Mouse (Mus musculus) forebrain, embryonic 11.5 days (tissue): ENCODE measurements around the gene Plekhb2. TPM values are rescaled to one million over a fixed set of nuclear protein-coding genes. Genes with fewer than 3 reads are reported as not detected.

Source experiments
- ATAC-seq: fragments of 200-750 bp; cut with Nextera tagmentation; replicated peaks from 2 replicates; pipeline ENCODE4 v1.8.0; 2017; ENCODE audit warnings: moderate TSS enrichment; ENCODE audit not compliant: low FRiP score
- DNase-seq: peaks from one replicate; pipeline ENCODE4 v3.0.0-alpha.2; 2017; ENCODE audit warnings: low spot score
- H3K27ac ChIP-seq: fragments of 300-500 bp; sonication (generic); 2 replicates; pipeline ENCODE4 v1.5.1; 2014; ENCODE audit warnings: low read depth, low read length
- H3K27me3 ChIP-seq: fragments of 300-500 bp; sonication (generic); 2 replicates; pipeline ENCODE4 v1.6.1; 2014; ENCODE audit warnings: mild to moderate bottlenecking, low read length, mixed read lengths; ENCODE audit not compliant: control insufficient read depth, insufficient read depth
- H3K36me3 ChIP-seq: fragments of 300-500 bp; sonication (generic); 2 replicates; pipeline ENCODE4 v1.6.1; 2014; ENCODE audit warnings: mild to moderate bottlenecking, low read length, moderate library complexity, mixed read lengths; ENCODE audit not compliant: control insufficient read depth, insufficient read depth
- H3K4me1 ChIP-seq: fragments of 300-500 bp; sonication (generic); replicated peaks from 2 replicates; pipeline ENCODE4 v1.6.1; 2014; ENCODE audit warnings: low read length, mixed read lengths; ENCODE audit not compliant: control insufficient read depth, insufficient read depth
- H3K4me2 ChIP-seq: fragments of 300-500 bp; sonication (generic); 2 replicates; pipeline ENCODE4 v1.6.1; 2014; ENCODE audit warnings: low read depth, mild to moderate bottlenecking, low read length, moderate library complexity, mixed read lengths; ENCODE audit not compliant: severe bottlenecking
- H3K4me3 ChIP-seq: fragments of 300-500 bp; sonication (generic); 2 replicates; pipeline ENCODE4 v1.5.1; 2014; ENCODE audit warnings: low read depth, low read length
- H3K9ac ChIP-seq: fragments of 300-500 bp; sonication (generic); 2 replicates; pipeline ENCODE4 v1.6.1; 2014; ENCODE audit warnings: low read length
- H3K9me3 ChIP-seq: fragments of 300-500 bp; sonication (generic); 2 replicates; pipeline ENCODE4 v1.6.1; 2016; ENCODE audit warnings: low read length, mixed read lengths; ENCODE audit not compliant: control insufficient read depth
- WGBS: fragments of 180-500 bp; shearing (Covaris S2); extraction: QIAGEN DNeasy Blood & Tissue Kit; methylation state at CpG from one replicate; pipeline ENCODE4 v1.1.7; 2014; 5-methylcytosine and 5-hydroxymethylcytosine counted together
- polyA plus RNA-seq: library from polyadenylated mRNA; unstranded; fragments of >200 nt; fragmentation: Nextera tagmentation; extraction: Ambion mirVana; gene quantifications from 2 replicates; pipeline ENCODE4 v1.2.1, GENCODE M21; 2014

Gene Plekhb2
- polyA plus RNA-seq, 1 experiment from 2014 or later, result 50.2 TPM

DNA sequence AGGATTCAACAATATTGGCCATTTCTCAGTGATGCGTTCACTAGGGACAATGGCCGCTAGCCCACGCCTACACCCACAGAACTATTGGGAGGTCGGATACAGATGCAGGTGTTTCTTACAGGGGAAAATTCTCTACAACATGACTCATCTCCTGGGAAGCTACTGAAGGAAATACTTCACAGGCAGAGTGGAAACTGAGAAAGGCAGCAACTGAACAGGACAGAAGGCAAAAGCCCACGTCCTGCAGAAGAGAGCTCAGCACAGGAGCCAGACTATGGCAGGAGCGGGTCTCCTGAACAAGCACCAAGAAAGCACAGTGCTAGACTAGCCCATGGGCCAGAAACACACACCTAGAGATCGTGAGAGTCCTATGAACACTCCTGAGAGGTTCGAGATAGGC, 25.6 kb upstream of the Plekhb2 start:
- no peak for DNase-seq
- Histone ChIP-seq H3K9ac (no peak overlapping the region), H3K36me3 (no peaks in the 10 kb centered on the region; the same call in 1 of the 2 replicates), H3K27me3 (no peaks in the 10 kb centered on the region), H3K27ac (no peak overlapping the region), H3K4me3 (no peak overlapping the region), H3K4me2 (no peak overlapping the region), H3K4me1 (no peaks in the 10 kb centered on the region), H3K9me3 (no peaks in the 10 kb centered on the region)
- WGBS, result 94% methylated on average over 8 of the region's 8 CpGs
- ATAC-seq, result no peak

DNA sequence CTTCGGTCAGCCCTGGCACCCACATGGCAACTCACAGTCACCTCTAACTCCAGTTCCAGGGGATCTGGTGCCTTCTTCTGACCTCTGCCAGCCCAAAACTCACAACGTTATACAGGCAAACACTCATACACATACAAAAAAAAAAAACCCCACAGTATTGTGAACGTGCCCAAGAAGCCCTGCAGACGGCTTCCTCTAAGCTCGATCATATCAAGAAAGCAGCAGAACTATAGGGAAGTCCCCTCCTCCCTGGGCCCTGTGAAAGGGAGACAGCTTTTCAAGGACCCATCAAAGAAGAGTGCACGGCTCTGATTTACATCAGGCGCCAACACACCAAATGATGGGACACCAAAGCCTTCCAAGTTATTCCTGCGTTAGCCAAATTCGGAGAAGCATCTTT, 23.9 kb upstream of the Plekhb2 start:
- DNase-seq (no peak), ATAC-seq (no peak)
- WGBS, result 92% methylated on average over 9 of the region's 9 CpGs
- Histone ChIP-seq H3K4me3 (no peak overlapping the region), H3K9ac (no peak overlapping the region), H3K36me3 (no peaks in the 10 kb centered on the region; the same call in 1 of the 2 replicates), H3K4me1 (no peaks in the 10 kb centered on the region), H3K9me3 (no peaks in the 10 kb centered on the region), H3K27me3 (no peaks in the 10 kb centered on the region), H3K27ac (no peak overlapping the region), H3K4me2 (no peak overlapping the region)

DNA sequence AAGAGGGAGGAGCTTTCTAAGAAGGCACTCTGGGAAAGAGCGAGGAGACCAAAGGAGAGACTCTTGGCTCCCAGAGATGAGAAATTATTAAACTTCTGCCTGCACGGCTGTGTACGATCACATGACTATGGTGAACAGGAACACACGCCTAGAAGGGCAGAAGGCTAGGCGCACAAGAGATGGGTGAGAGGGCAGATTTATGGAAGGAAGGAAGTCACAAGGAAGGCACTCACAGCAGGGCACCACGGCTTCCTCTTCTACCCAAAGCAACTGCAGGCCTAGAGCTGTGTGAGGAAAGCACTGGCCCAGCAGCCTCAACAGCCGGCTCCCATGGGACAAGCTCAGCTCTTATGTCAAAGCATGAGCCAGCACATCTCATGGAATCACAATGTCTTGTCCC, 21.9 kb upstream of the Plekhb2 start:
- H3K4me3 ChIP-seq, result no peak overlapping the region
- peaks cover 4% of the 10 kb centered on the region; the same call in 1 of the 2 replicates for H3K36me3 ChIP-seq
- H3K9ac ChIP-seq, result no peak overlapping the region
- no peak overlapping the region for H3K27ac ChIP-seq
- no peaks in the 10 kb centered on the region for H3K9me3 ChIP-seq
- no peak overlapping the region for H3K4me2 ChIP-seq
- DNase-seq, result no peak
- 83% methylated on average over 7 of the region's 7 CpGs for WGBS
- H3K27me3 ChIP-seq, result no peaks in the 10 kb centered on the region
- no peak for ATAC-seq
- no peaks in the 10 kb centered on the region for H3K4me1 ChIP-seq

DNA sequence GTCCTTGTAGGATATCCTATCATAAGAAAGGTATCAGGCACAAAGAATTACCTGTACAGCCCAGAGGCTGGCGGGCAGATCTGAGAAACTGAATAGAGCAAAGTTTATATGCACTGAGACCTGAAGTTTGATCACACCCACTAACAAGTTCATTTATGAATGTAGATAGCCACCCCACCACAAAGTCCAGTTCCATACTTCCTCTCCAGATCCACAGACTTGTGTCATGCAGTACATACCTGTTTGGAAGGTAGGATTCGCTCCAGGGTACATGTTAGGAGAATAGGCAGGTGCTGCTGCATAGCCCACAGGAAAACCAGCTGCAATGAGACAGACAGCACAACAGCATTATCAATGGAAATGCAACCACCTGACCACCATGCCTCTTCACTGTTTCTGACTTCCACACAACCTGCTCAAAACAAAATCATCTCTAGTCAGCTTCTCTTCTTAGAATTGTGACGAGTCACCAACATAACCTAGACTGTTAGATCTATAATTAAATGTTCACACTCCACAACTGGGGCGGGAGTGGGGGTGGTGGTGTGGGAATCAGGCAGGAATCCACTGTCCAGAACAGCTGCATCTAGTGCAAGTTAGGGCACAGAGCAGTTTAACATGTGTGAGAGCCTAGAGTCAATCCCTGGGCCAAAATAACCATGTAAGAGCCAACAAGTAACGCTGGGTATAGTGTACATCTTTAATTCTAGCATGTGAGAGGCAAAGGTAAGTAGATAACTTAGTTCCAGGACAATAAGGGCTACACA, 21.1 kb upstream of the Plekhb2 start:
- H3K4me3 ChIP-seq, result no peak overlapping the region
- ATAC-seq, result no peak
- 93% methylated on average over 5 of the region's 5 CpGs for WGBS

DNA sequence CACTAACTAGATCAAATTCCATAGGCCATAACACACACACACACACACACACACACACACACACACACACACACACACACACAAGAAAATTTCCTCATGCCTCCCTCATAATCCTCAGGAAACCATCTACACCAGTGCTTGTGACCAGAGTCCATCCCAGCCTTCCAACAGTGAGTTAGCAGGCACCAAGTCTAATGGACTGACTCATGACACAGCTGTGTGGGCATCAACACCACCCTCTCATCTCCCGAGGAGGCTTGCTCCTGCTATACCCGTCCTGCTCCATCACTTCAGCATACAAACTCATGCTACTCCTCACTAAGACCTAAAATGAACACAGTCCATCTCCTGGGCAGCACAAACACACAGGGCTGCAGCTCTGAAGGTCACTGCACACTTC, 18.8 kb upstream of the Plekhb2 start:
- H3K4me3 ChIP-seq, result no peak overlapping the region
- no peaks in the 10 kb centered on the region for H3K4me1 ChIP-seq
- ATAC-seq, result no peak
- H3K27ac ChIP-seq, result no peak overlapping the region
- no peaks in the 10 kb centered on the region for H3K27me3 ChIP-seq
- no peak overlapping the region for H3K9ac ChIP-seq
- peaks cover 8% of the 10 kb centered on the region; the same call in 1 of the 2 replicates for H3K36me3 ChIP-seq
- DNase-seq, result no peak
- H3K4me2 ChIP-seq, result no peak overlapping the region
- no peaks in the 10 kb centered on the region for H3K9me3 ChIP-seq
- WGBS, result 87% methylated on average over 2 of the region's 2 CpGs

More for the DNA sequence above, 21.1 kb upstream of the Plekhb2 start:
- Histone ChIP-seq H3K36me3 (peaks cover 4% of the 10 kb centered on the region; the same call in 1 of the 2 replicates), H3K4me2 (no peak overlapping the region), H3K4me1 (no peaks in the 10 kb centered on the region), H3K27ac (no peak overlapping the region), H3K9ac (no peak overlapping the region), H3K27me3 (no peaks in the 10 kb centered on the region), H3K9me3 (no peaks in the 10 kb centered on the region)
- no peak for DNase-seq

DNA sequence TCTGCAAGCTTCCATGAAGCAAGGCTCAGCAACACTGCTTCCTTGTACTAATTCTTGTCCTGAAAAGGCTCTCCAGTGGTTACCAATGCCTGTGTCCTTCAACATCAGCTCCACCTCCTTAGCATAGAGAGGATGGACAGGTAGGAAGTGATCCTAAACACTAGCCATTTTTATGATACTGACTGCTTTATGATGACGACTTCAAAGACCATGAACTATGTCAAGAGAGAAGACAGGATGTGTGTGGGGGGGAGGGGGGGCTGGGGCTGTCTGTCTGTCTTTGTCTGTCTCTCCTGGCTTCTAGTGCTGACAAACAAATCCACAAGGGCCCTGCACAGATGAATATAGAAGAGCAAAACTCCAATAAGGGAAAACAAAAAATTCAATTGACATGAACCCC, 18.4 kb upstream of the Plekhb2 start:
- no peak for ATAC-seq
- Histone ChIP-seq H3K9ac (no peak overlapping the region), H3K27me3 (no peaks in the 10 kb centered on the region), H3K36me3 (peaks cover 8% of the 10 kb centered on the region; the same call in 1 of the 2 replicates), H3K4me2 (no peak overlapping the region), H3K4me1 (no peaks in the 10 kb centered on the region), H3K27ac (no peak overlapping the region), H3K4me3 (no peak overlapping the region), H3K9me3 (no peaks in the 10 kb centered on the region)
- WGBS, result 83% methylated on average over 1 of the region's 1 CpGs
- DNase-seq, result no peak

DNA sequence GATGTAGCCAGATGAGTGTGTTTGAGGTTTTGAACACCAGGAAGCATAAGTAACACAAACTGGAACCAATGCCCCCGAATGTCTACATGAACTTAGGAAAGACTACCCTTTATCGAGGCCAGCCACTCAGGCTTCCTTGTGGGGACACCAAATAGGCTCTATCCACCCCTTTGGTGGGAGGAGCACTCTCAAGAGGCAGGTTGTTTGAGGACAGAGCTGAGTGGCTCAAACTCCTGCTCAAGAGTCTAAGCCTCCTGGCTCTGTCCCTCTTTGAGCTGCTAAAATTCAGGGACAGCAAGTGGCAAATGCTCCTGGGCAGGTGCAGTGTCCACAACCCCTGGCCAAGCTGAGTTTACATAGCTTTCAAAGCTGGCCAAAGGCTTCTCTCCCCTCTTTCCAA, 14.9 kb upstream of the Plekhb2 start:
- H3K27ac ChIP-seq, result no peak overlapping the region
- WGBS, result 86% methylated on average over 2 of the region's 2 CpGs
- no peak overlapping the region for H3K4me2 ChIP-seq
- H3K4me3 ChIP-seq, result no peak overlapping the region
- H3K4me1 ChIP-seq, result peaks cover 2% of the 10 kb centered on the region; the same call in 1 of the 2 replicates
- no peak for DNase-seq
- H3K9ac ChIP-seq, result no peak overlapping the region
- no peaks in the 10 kb centered on the region for H3K27me3 ChIP-seq
- H3K36me3 ChIP-seq, result peaks cover 8% of the 10 kb centered on the region; the same call in 1 of the 2 replicates
- ATAC-seq, result no peak
- H3K9me3 ChIP-seq, result no peaks in the 10 kb centered on the region

DNA sequence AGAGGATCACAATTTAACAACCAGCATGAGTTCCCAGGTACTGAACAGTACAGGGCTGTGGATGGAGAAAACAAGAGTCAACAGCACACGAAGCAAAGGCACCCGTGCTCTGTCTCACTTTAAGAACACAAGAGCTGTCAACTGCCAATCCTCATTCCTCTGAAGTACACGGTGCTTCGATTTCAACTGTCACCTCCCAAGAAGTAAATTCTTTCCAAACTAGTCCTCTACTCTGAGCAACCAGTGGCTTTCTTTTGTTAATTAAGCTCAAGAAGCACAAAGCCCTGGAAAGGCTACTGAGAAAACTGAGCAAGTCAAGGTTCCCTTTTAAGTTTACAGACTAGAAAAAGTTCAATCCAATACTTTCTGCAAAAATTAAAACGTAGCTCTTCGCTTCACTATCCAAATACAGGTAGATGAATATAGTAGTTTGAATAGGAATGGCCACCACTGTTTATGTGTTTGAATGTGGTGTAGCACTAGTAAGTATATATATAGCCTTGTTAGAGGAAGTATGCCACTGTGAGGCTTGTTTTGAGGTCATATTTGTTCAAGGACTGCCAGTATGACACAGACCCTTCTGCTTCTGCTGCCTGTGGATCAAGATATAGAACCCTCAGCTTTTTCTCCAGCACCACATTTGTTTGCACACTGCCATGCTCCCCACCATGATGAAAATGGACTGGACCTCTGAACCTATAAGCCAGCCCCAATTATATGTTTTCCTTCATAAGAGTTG, 11.7 kb upstream of the Plekhb2 start:
- 73% methylated on average over 6 of the region's 6 CpGs for WGBS
- Histone ChIP-seq H3K27ac (no peak overlapping the region), H3K9me3 (no peaks in the 10 kb centered on the region), H3K4me1 (peaks cover 7% of the 10 kb centered on the region), H3K9ac (no peak overlapping the region), H3K4me2 (no peak overlapping the region), H3K4me3 (no peak overlapping the region), H3K36me3 (peaks cover 4% of the 10 kb centered on the region; the same call in 1 of the 2 replicates), H3K27me3 (no peaks in the 10 kb centered on the region)
- no peak for DNase-seq
- ATAC-seq, result no peak
